Mouse (Mus musculus): ENCODE data around the gene Nfib.

DNA sequence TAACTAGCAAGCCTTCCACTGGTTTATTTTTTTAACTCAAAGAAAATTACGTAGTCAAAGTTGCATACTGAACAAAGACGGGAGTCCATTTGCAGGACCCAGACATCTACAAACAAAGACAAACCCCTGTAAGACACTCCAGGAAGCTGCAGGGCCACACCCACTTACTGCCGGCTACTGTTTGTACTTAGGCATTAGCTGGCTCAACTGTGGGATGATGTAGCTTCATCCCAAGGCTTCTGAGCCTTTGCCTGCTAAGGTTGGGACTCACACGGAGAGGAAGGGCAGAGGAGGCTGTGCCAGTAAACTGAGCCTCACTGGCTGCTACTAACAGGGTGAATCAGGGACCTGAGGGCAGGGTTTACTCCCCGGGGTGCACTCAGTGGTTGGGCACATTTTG, 305.0 kb downstream of the Nfib start:
- TF ChIP-seq CTCF (IDR thresholded peaks at IDR 0.05 in 2 of 3, conservative IDR thresholded peaks at IDR 0.05 in 1 of 3; ENCODE audit: control insufficient read depth in 1 of 3, insufficient read depth in 1 of 3, low read depth in 2 of 3, low read length in 3 of 3, poor library complexity in 1 of 3, severe bottlenecking in 1 of 3) (no peak), ZC3H11A (IDR thresholded peaks at IDR 0.05; ENCODE audit: low read depth, low read length) (no peak)
